ENCODE assay signal across 9 mouse cellular contexts in genomic region chr10:80856908-80857307, GRCm38 (mm10). TPM values are rescaled to one million over a fixed set of nuclear protein-coding genes. Genes with fewer than 3 reads are reported as not detected.
DNase-seq lines count a peak whose midpoint lies in the region; ATAC-seq lines count a peak whose summit lies in the region.
"Had no signal": no experiment of that assay in that cellular context is flagged by ENCODE, and none has a peak within 500 bp of the region (broad histone marks: within the 10 kb centered on the region; RNA-seq: fewer than 3 reads in every experiment).

No protein-coding gene starts in this region.

- no peak for DNase-seq in lung, postnatal 36 days
- DNase-seq in liver, embryonic 11.5 days (ENCODE audit: low spot score), result no peak
- DNase-seq in spleen, postnatal 14 days (ENCODE audit: low spot score in 2 of 2), result peak; percentile 55 to 59
- no peak for DNase-seq in layer of hippocampus, adult 18-20 months (ENCODE audit: low spot score in 2 of 2)
- DNase-seq in adrenal gland, adult 8-10 months, result no peak

- no peak for ATAC-seq in lung, embryonic 16.5 days (ENCODE audit: low read depth)
- peak; percentile 51 for ATAC-seq in erythroid progenitor cell, adult 5-6 weeks (replicated peaks; ENCODE audit: low FRiP score, poor library complexity, severe bottlenecking)
- ATAC-seq in liver, embryonic 11.5 days (replicated peaks; ENCODE audit: low FRiP score), result 0 out of 2 replicates have a peak, but pooled peaks have one; percentile 18
- ATAC-seq in frontal cortex, adult (ENCODE audit: low TSS enrichment), result no peak

- H3K9me3 ChIP-seq in lung, embryonic 16.5 days (ENCODE audit: control insufficient read depth, low read length), result no peaks in the 10 kb centered on the region
- no peaks in the 10 kb centered on the region for H3K9me3 ChIP-seq in liver, embryonic 11.5 days (ENCODE audit: control insufficient read depth, low read length)

- no peak overlapping the region for H3K4me2 ChIP-seq in lung, embryonic 16.5 days (ENCODE audit: low read depth, low read length)
- H3K4me2 ChIP-seq in liver, embryonic 11.5 days, result peak overlapping the region; percentile 90

- WGBS in lung, embryonic 16.5 days, result 56% methylated on average over 5 of the region's 5 CpGs
- 66% methylated on average over 5 of the region's 5 CpGs for WGBS in liver, embryonic 11.5 days

- H3K4me1 ChIP-seq in lung, embryonic 16.5 days (replicated peaks; ENCODE audit: control insufficient read depth, insufficient read depth, low read length), result peaks cover 27% of the 10 kb centered on the region
- H3K4me1 ChIP-seq in liver, embryonic 11.5 days (replicated peaks; ENCODE audit: control insufficient read depth, insufficient read depth, low read length), result peaks cover 46% of the 10 kb centered on the region

- H3K9ac ChIP-seq in lung, embryonic 16.5 days (ENCODE audit: low read length), result peak overlapping the region; percentile 17; the same call in 1 of the 2 replicates
- H3K9ac ChIP-seq in liver, embryonic 11.5 days (ENCODE audit: low read depth, low read length), result peak overlapping the region; percentile 96

- H3K4me3 ChIP-seq in lung, embryonic 16.5 days (ENCODE audit: low read length), result no peak overlapping the region
- H3K4me3 ChIP-seq in liver, embryonic 11.5 days (ENCODE audit: low read depth, low read length), result peak overlapping the region; percentile 96

- peak overlapping the region; percentile 7; the same call in 1 of the 2 replicates for H3K27ac ChIP-seq in lung, embryonic 16.5 days (ENCODE audit: low read length)
- H3K27ac ChIP-seq in liver, embryonic 11.5 days (ENCODE audit: low read depth, low read length), result peak overlapping the region; percentile 96

- no peaks in the 10 kb centered on the region for H3K27me3 ChIP-seq in lung, embryonic 16.5 days (ENCODE audit: control insufficient read depth, insufficient read depth, low read depth, low read length)
- no peaks in the 10 kb centered on the region for H3K27me3 ChIP-seq in liver, embryonic 11.5 days (replicated peaks; ENCODE audit: control insufficient read depth, insufficient read depth, low read length)

- peaks cover 12% of the 10 kb centered on the region for H3K36me3 ChIP-seq in lung, embryonic 16.5 days (ENCODE audit: control insufficient read depth, insufficient read depth, low read length)
- H3K36me3 ChIP-seq in liver, embryonic 11.5 days (ENCODE audit: control insufficient read depth, insufficient read depth, low read length), result peaks cover 12% of the 10 kb centered on the region

RNA-seq across cellular contexts. Expression of gene Sppl2b, which starts 1.8 kb away (rescaled TPM):
- polyA plus RNA-seq in lung, embryonic 16.5 days (2015; fragmentation: Nextera tagmentation; extraction: Ambion mirVana), result 43.0 and 43.2 TPM in 2 replicates
- total RNA-seq in erythroid progenitor cell, adult 5-6 weeks (2015; ENCODE audit: low replicate concordance), result 262 and 270 TPM in 2 replicates
- 283 and 322 TPM in 2 replicates for total RNA-seq in erythroid progenitor cell, adult 5-6 weeks (2017; ENCODE audit: low replicate concordance)
- 58.5 and 63.8 TPM in 2 replicates for polyA plus RNA-seq in liver, embryonic 11.5 days (2014; fragmentation: Nextera tagmentation; extraction: Ambion mirVana)
- total RNA-seq in layer of hippocampus, adult 18-20 months (2021), result 10 to 100 TPM; 46.4 to 55.6 TPM
- total RNA-seq in adrenal gland, adult 8-10 months (2022), result 10 to 100 TPM; 28.1 to 45.3 (median 36.1) TPM

RNA-seq across cellular contexts. Expression of gene Lsm7, which starts 1.9 kb away (rescaled TPM):
- polyA plus RNA-seq in lung, embryonic 16.5 days (2015; fragmentation: Nextera tagmentation; extraction: Ambion mirVana), result 193 and 234 TPM in 2 replicates
- 24.7 and 54.4 TPM in 2 replicates for total RNA-seq in erythroid progenitor cell, adult 5-6 weeks (2015; ENCODE audit: low replicate concordance)
- 75.3 and 78.9 TPM in 2 replicates for total RNA-seq in erythroid progenitor cell, adult 5-6 weeks (2017; ENCODE audit: low replicate concordance)
- polyA plus RNA-seq in liver, embryonic 11.5 days (2014; fragmentation: Nextera tagmentation; extraction: Ambion mirVana), result 403 and 453 TPM in 2 replicates
- 10 to 100 TPM; 41.4 to 50.4 TPM for total RNA-seq in layer of hippocampus, adult 18-20 months (2021)
- 10 to 100 TPM; 27.4 to 54.4 (median 34.0) TPM for total RNA-seq in adrenal gland, adult 8-10 months (2022)

RNA-seq across cellular contexts. Expression of gene Lingo3, which starts 13.1 kb away (rescaled TPM):
- 0.15 and 0.44 TPM in 2 replicates for polyA plus RNA-seq in lung, embryonic 16.5 days (2015; fragmentation: Nextera tagmentation; extraction: Ambion mirVana)
- not detected in 2 replicates for total RNA-seq in erythroid progenitor cell, adult 5-6 weeks (2015; ENCODE audit: low replicate concordance)
- total RNA-seq in erythroid progenitor cell, adult 5-6 weeks (2017; ENCODE audit: low replicate concordance), result not detected in 2 replicates
- polyA plus RNA-seq in liver, embryonic 11.5 days (2014; fragmentation: Nextera tagmentation; extraction: Ambion mirVana), result 0.05 TPM in 1 of 2 replicates, not detected in the other
- 10 to 100 TPM; 42.7 to 51.6 TPM for total RNA-seq in layer of hippocampus, adult 18-20 months (2021)
- total RNA-seq in adrenal gland, adult 8-10 months (2022), result 10 to 100 TPM in 3 of 4 experiments, 1 to 10 TPM in 1; 8.4 to 21.5 (median 15.9) TPM
- polyA plus RNA-seq: gonadal fat pad, adult 2 months had no signal

RNA-seq across cellular contexts. Expression of gene Tmprss9, which starts 14.7 kb away (rescaled TPM):
- 0.08 TPM in 1 of 2 replicates, not detected in the other for polyA plus RNA-seq in lung, embryonic 16.5 days (2015; fragmentation: Nextera tagmentation; extraction: Ambion mirVana)
- total RNA-seq in erythroid progenitor cell, adult 5-6 weeks (2015; ENCODE audit: low replicate concordance), result 0.72 TPM in 1 of 2 replicates, not detected in the other
- total RNA-seq in erythroid progenitor cell, adult 5-6 weeks (2017; ENCODE audit: low replicate concordance), result 0.30 TPM in 1 of 2 replicates, not detected in the other
- not detected in 2 replicates for polyA plus RNA-seq in liver, embryonic 11.5 days (2014; fragmentation: Nextera tagmentation; extraction: Ambion mirVana)
- under 1 TPM; 0.40 to 0.56 TPM for total RNA-seq in layer of hippocampus, adult 18-20 months (2021)
- under 1 TPM in 1 of 4 experiments, not detected in 3; 0.18 TPM for total RNA-seq in adrenal gland, adult 8-10 months (2022)

RNA-seq across cellular contexts. Expression of gene Oaz1, which starts 30.5 kb away (rescaled TPM):
- polyA plus RNA-seq in lung, embryonic 16.5 days (2015; fragmentation: Nextera tagmentation; extraction: Ambion mirVana), result 1,799 and 1,972 TPM in 2 replicates
- 1,470 and 1,566 TPM in 2 replicates for total RNA-seq in erythroid progenitor cell, adult 5-6 weeks (2015; ENCODE audit: low replicate concordance)
- 158 and 259 TPM in 2 replicates for total RNA-seq in erythroid progenitor cell, adult 5-6 weeks (2017; ENCODE audit: low replicate concordance)
- 1,793 and 1,800 TPM in 2 replicates for polyA plus RNA-seq in liver, embryonic 11.5 days (2014; fragmentation: Nextera tagmentation; extraction: Ambion mirVana)
- total RNA-seq in layer of hippocampus, adult 18-20 months (2021), result 100 to 1,000 TPM; 518 to 519 TPM
- 1,000 to 10,000 TPM in 1 of 4 experiments, 100 to 1,000 TPM in 3; 825 to 1,012 (median 923) TPM for total RNA-seq in adrenal gland, adult 8-10 months (2022)

Comparison
In these comparisons a context has a peak if more than half of its experiments do, and no peak if none do; other contexts are left out.
1. ATAC-seq: peak in erythroid progenitor cell, adult 5-6 weeks (single experiment) and liver, embryonic 11.5 days (single experiment); none in lung, embryonic 16.5 days (single experiment) and frontal cortex, adult (single experiment).
2. DNase-seq: peak in spleen, postnatal 14 days (2 of 2); none in lung, postnatal 36 days (single experiment), liver, embryonic 11.5 days (single experiment), layer of hippocampus, adult 18-20 months (0 of 2) and adrenal gland, adult 8-10 months (single experiment).
3. RNA of gene Sppl2b, which starts 1.8 kb away (total RNA-seq): 262 to 322 TPM in erythroid progenitor cell, adult 5-6 weeks; 46.4 to 55.6 TPM in layer of hippocampus, adult 18-20 months and 28.1 to 45.3 TPM in adrenal gland, adult 8-10 months; every median in the first group is over 4 times any median in the second.
4. RNA of gene Lingo3, which starts 13.1 kb away (total RNA-seq): 42.7 to 51.6 TPM in layer of hippocampus, adult 18-20 months and 8.4 to 21.5 TPM in adrenal gland, adult 8-10 months; not detected in erythroid progenitor cell, adult 5-6 weeks; every median in the first group is over 4 times any median in the second.